Mouse (Mus musculus) hindbrain, embryonic 14.5 days (tissue): ENCODE results near the gene Igf2bp2. TPM values are rescaled to one million over a fixed set of nuclear protein-coding genes. Genes with fewer than 3 reads are reported as not detected.
A peak's percentile ranks its signal among the peaks of the same experiment; 100 is the strongest.

Experiments used
- ATAC-seq: fragments of 200-750 bp; cut with Nextera tagmentation; 2 replicates; pipeline ENCODE4 v1.8.0; 2017; ENCODE audit warnings: moderate number of reproducible peaks, mild to moderate bottlenecking, moderate TSS enrichment, moderate library complexity; ENCODE audit not compliant: low FRiP score
- DNase-seq: peaks from one replicate; pipeline ENCODE4 v3.0.0-alpha.2; 2015; ENCODE audit warnings: low spot score
- H3K27ac ChIP-seq: fragments of 300-500 bp; sonication (generic); 2 replicates; pipeline ENCODE4 v1.5.1; 2014; ENCODE audit warnings: mild to moderate bottlenecking, moderate library complexity
- H3K27me3 ChIP-seq: fragments of 300-500 bp; sonication (generic); 2 replicates; pipeline ENCODE4 v1.6.1; 2014; ENCODE audit warnings: mild to moderate bottlenecking, low read length, mixed read lengths; ENCODE audit not compliant: control insufficient read depth, insufficient read depth
- H3K36me3 ChIP-seq: fragments of 300-500 bp; sonication (generic); replicated peaks from 2 replicates; pipeline ENCODE4 v1.6.1; 2014; ENCODE audit not compliant: control insufficient read depth, insufficient read depth
- H3K4me1 ChIP-seq: fragments of 300-500 bp; sonication (generic); replicated peaks from 2 replicates; pipeline ENCODE4 v1.6.1; 2014; ENCODE audit warnings: antibody characterized with exemption, low read length, mixed read lengths; ENCODE audit not compliant: control insufficient read depth, insufficient read depth
- H3K4me2 ChIP-seq: fragments of 300-500 bp; sonication (generic); replicated peaks from 2 replicates; pipeline ENCODE4 v1.6.1; 2014; ENCODE audit warnings: mild to moderate bottlenecking, moderate library complexity
- H3K4me3 ChIP-seq: fragments of 300-500 bp; sonication (generic); replicated peaks from 2 replicates; pipeline ENCODE4 v1.5.1; 2014; ENCODE audit warnings: mild to moderate bottlenecking, low read length
- H3K9ac ChIP-seq: fragments of 300-500 bp; sonication (generic); 2 replicates; pipeline ENCODE4 v1.6.1; 2014
- H3K9me3 ChIP-seq: fragments of 300-500 bp; sonication (generic); 2 replicates; pipeline ENCODE4 v1.6.1; 2016; ENCODE audit warnings: low read length; ENCODE audit not compliant: control insufficient read depth
- whole genome bisulfite sequencing: fragments of 180-500 bp; shearing (Covaris S2); extraction: QIAGEN DNeasy Blood & Tissue Kit; methylation state at CpG from one replicate; pipeline ENCODE4 v1.1.7; 2014; 5-methylcytosine and 5-hydroxymethylcytosine counted together
- polyA plus RNA-seq: library from polyadenylated mRNA; unstranded; fragments of >200 nt; fragmentation: Nextera tagmentation; extraction: Ambion mirVana; gene quantifications from 2 replicates; pipeline ENCODE4 v1.2.1, GENCODE M21; 2014

Igf2bp2 gene
- polyA plus RNA-seq, 1 experiment from 2014 or later, result 21.6 TPM

DNA sequence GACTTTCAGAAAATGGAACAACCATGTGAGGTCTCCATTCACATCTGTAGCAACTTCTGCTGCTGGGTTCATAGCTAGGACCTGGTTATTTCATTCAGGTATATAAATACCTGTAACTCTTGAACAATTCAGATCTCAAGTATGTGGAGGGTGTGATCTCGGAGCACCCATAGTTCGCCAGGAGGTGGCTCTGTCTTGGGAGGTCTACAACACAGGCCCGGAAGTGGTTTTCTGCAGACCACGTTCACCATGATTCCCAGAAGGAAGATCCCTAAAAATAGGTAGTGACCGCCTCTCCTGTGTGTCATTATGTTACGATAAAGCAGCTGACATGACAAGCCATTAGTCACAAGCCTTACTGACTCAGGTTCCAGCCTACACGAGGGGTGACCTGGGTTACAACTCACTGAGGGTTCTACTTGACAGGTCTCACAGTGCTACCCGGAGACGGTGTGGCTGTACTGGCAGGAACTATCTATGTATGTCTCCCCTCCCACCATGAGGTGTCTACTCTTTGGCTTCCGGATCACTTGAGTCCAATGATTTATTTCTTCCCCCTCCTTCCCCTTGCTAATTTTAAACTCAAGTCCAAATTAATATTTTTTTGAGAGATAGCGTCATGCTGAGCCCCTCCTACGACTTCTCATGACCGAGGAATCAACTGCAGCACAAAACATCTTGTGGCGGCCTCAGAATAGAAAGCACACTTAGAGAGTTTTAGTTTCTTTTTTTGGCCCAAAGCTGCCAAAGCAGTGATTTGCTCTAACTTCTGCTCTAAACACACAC is 44.2 kb downstream of the Igf2bp2 start:
- ATAC-seq (no peak), DNase-seq (no peak)
- Histone ChIP-seq H3K36me3 (no peaks in the 10 kb centered on the region), H3K4me3 (no peak overlapping the region), H3K4me2 (no peak overlapping the region), H3K9ac (no peak overlapping the region), H3K27me3 (no peaks in the 10 kb centered on the region), H3K4me1 (no peaks in the 10 kb centered on the region), H3K27ac (no peak overlapping the region), H3K9me3 (no peaks in the 10 kb centered on the region)
- 86% methylated on average over 14 of the region's 14 CpGs for WGBS

DNA sequence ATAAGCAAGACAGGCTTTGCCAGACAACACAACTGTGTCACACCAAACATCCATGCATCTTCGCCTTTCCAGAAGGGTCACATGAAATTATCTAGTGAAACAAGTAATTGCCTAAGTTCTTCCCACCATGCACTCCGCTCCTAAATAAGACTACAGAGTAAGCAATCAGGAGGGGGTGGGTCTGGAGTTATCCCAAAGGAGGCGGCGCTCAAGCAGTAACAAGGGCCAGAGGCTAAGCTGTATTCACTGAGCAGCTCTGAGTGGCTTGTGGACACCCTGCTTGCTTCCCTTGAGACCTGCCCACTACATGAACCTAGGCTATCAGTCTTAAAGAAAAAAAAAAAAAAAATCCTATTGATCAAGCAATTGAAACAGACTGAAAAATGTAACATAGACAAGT is 44.9 kb downstream of the Igf2bp2 start:
- 93% methylated on average over 4 of the region's 4 CpGs for WGBS
- no peak overlapping the region for H3K27ac ChIP-seq
- H3K9ac ChIP-seq, result no peak overlapping the region
- no peaks in the 10 kb centered on the region for H3K9me3 ChIP-seq
- H3K27me3 ChIP-seq, result no peaks in the 10 kb centered on the region
- no peak for DNase-seq
- no peaks in the 10 kb centered on the region for H3K36me3 ChIP-seq
- no peak overlapping the region for H3K4me2 ChIP-seq
- no peaks in the 10 kb centered on the region for H3K4me1 ChIP-seq
- H3K4me3 ChIP-seq, result no peak overlapping the region
- ATAC-seq, result no peak

DNA sequence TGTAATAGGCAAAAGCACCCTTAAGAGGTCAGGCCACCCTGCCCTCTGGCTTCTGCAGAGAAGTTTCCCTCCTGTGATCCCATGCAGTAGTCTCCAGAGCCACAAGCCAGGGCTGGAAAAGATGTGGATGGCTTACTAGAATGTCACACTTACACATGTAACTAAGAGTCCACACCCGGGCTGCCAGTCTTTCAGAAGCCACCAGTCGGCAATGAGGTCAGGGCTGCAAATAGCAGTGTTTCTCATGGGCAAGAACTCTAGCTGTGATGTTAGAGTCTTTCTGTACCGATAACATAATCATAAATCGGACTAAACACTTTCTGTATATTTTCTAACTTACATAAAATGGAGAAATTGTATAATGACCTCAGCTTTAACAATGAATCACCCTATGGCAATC is 46.4 kb downstream of the Igf2bp2 start:
- Histone ChIP-seq H3K27me3 (no peaks in the 10 kb centered on the region), H3K4me1 (no peaks in the 10 kb centered on the region), H3K4me2 (no peak overlapping the region), H3K27ac (no peak overlapping the region), H3K4me3 (no peak overlapping the region), H3K9me3 (no peaks in the 10 kb centered on the region), H3K36me3 (no peaks in the 10 kb centered on the region), H3K9ac (no peak overlapping the region)
- no peak for ATAC-seq
- no peak for DNase-seq
- WGBS, result 97% methylated on average over 4 of the region's 4 CpGs

DNA sequence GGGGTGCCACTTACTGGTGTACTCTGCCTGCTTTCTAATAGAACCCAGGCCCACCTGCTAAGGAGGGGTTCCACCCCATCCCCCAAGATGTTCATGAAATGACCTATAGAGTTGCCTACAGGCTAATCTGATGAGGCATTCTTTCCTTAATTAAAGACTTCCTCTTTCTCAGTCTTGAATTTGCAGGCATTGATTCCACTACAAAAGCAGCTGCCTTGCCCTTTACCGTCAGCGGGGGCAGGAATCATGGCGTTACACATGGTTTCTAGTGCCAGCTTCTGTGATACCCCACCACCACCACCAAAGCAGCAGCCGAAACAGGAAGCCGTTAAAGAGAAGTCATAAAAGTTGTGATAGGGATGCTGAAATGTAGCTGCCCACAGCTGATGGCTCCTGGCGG is 47.0 kb downstream of the Igf2bp2 start:
- no peak for ATAC-seq
- no peak for DNase-seq
- Histone ChIP-seq H3K27ac (no peak overlapping the region), H3K9me3 (no peaks in the 10 kb centered on the region), H3K4me2 (no peak overlapping the region), H3K36me3 (no peaks in the 10 kb centered on the region), H3K4me3 (no peak overlapping the region), H3K4me1 (no peaks in the 10 kb centered on the region), H3K9ac (no peak overlapping the region), H3K27me3 (no peaks in the 10 kb centered on the region)
- 89% methylated on average over 6 of the region's 6 CpGs for WGBS

- Histone ChIP-seq H3K4me2 (no peak overlapping the region), H3K4me3 (no peak overlapping the region), H3K27ac (no peak overlapping the region), H3K9me3 (no peaks in the 10 kb centered on the region), H3K4me1 (no peaks in the 10 kb centered on the region), H3K9ac (no peak overlapping the region), H3K27me3 (no peaks in the 10 kb centered on the region), H3K36me3 (no peaks in the 10 kb centered on the region)
- ATAC-seq (no peak), DNase-seq (no peak)
- 83% methylated on average over 1 of the region's 1 CpGs for WGBS
Observed at GRCm38 (mm10) chr16:22110036-22110435, 53.1 kb downstream of the Igf2bp2 start.

DNA sequence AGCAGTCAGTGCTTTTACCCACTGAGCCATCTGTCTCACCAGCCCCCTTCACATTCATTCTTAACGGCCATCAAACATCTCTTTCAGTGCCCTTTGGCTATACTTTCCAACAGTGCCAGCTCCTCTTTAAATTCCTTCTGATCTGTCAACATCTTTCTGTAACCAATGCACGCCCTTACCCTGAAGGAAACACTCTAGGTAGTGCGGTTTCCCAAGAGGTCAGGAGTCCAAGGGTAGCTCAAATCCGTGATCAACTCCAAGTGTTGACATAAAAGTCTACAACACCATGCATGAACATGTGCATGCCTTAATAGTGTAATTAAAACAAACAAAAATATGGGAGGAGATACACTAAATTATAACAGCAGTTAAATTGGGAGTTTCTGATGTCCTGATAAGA is 53.9 kb downstream of the Igf2bp2 start:
- Histone ChIP-seq H3K4me3 (no peak overlapping the region), H3K36me3 (no peaks in the 10 kb centered on the region), H3K9ac (no peak overlapping the region), H3K4me2 (no peak overlapping the region), H3K4me1 (no peaks in the 10 kb centered on the region), H3K27ac (no peak overlapping the region), H3K27me3 (no peaks in the 10 kb centered on the region), H3K9me3 (no peaks in the 10 kb centered on the region)
- ATAC-seq, result no peak
- WGBS, result 82% methylated on average over 4 of the region's 4 CpGs
- no peak for DNase-seq

DNA sequence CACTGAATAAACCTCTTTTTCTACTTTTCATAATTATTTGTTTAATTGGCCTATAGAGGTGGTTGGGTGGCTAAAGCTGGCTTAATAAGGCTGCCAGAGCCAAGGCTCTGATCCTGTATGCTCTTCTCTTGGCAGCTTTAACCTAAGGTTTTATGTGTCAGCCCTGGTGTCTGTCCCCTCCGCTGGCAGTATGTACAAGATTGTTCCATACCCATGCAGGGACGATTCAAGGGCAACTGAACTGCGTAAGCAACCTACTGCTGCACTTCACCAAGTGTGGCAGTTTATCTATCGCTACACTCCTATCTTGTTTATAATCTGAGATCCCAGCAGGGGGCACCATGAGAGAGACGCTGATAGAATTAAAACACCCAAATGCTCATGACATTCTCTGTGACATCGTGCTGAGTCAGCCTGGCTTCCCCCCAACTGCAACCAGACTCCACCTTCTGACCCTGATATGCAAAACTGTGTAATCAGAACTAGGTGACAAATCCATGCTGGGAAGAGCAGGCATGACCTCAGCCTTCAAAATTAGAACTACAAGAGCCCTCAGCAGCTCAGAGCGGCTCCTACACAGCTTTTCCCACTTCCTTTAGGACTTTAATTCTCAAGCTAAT is 55.1 kb downstream of the Igf2bp2 start:
- Histone ChIP-seq H3K4me1 (no peaks in the 10 kb centered on the region), H3K9me3 (no peaks in the 10 kb centered on the region), H3K4me2 (no peak overlapping the region), H3K4me3 (no peak overlapping the region), H3K27me3 (no peaks in the 10 kb centered on the region), H3K36me3 (no peaks in the 10 kb centered on the region; the same call in 1 of the 2 replicates), H3K9ac (no peak overlapping the region), H3K27ac (no peak overlapping the region)
- no peak for ATAC-seq
- DNase-seq, result peak; percentile 38
- WGBS, result 64% methylated on average over 7 of the region's 7 CpGs

DNA sequence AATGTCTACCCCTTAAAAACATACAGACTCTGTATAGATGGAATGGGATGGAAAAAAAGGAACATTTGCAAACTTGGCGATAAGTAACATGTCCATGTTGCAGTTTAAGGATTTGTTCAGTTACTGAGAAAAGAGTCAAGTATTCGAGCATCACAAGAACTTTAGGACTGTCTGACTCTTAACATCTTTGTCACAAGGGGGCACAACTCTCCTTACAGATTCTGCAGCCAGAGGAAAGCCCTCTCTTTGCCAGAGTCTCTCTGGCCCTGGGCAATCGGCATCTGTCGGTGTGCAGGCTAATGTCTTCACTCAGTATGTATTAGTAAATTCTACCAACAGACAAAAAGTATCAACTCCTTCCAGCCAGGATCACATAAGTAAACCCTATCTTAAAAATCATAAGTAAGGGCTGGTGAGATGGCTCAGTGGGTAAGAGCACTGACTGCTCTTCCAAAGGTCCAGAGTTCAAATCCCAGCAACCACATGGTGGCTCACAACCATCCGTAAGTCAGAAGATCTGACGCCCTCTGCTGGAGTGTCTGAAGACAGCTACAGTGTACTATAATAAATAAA is 57.0 kb downstream of the Igf2bp2 start:
- Histone ChIP-seq H3K4me1 (no peaks in the 10 kb centered on the region), H3K27ac (no peak overlapping the region), H3K9ac (no peak overlapping the region), H3K27me3 (no peaks in the 10 kb centered on the region), H3K36me3 (no peaks in the 10 kb centered on the region; the same call in 1 of the 2 replicates), H3K4me2 (no peak overlapping the region), H3K4me3 (no peak overlapping the region), H3K9me3 (no peaks in the 10 kb centered on the region)
- WGBS, result 83% methylated on average over 6 of the region's 6 CpGs
- DNase-seq, result no peak
- no peak for ATAC-seq

DNA sequence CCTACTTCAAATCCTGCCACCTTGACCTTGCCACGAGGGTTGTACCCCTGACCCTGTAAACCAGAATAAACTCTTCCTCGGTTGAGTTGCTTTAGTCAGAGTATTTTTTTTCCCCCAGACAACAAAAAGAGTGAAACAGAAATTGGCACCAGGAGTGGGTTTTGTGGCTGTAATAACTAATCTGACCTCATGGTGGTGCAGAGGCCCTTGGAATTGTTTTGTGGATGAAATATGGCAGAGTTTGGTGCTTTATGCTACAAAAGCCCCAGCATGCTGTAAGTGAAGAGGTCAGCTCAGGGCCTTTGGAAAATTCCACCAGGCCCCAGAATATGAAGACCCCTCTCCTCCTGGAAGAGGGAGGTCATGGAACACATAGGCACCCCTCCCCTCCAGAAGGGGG is 63.0 kb downstream of the Igf2bp2 start:
- Histone ChIP-seq H3K27me3 (no peaks in the 10 kb centered on the region), H3K9me3 (no peaks in the 10 kb centered on the region), H3K9ac (no peak overlapping the region), H3K27ac (no peak overlapping the region), H3K4me2 (no peak overlapping the region), H3K4me1 (no peaks in the 10 kb centered on the region), H3K36me3 (no peaks in the 10 kb centered on the region; the same call in 1 of the 2 replicates), H3K4me3 (no peak overlapping the region)
- no peak for ATAC-seq
- DNase-seq, result no peak
- 79% methylated on average over 2 of the region's 2 CpGs for WGBS
